8 mouse cellular contexts compared by ENCODE assay signal in genomic region chr13:92530721-92531211, GRCm38 (mm10). TPM values are rescaled to one million over a fixed set of nuclear protein-coding genes. Genes with fewer than 3 reads are reported as not detected.
A peak's percentile ranks its signal among the peaks of the same experiment; 100 is the strongest.
DNase-seq lines count a peak whose midpoint lies in the region; ATAC-seq and TF ChIP-seq lines count a peak whose summit lies in the region.

Zfyve16 (minus strand) TSS chr13:92530868.

- peak; percentile 99 for ATAC-seq in kidney, embryonic 14.5 days (ENCODE audit: low FRiP score, low TSS enrichment)
- peak; percentile 96 for ATAC-seq in limb, embryonic 15.5 days (ENCODE audit: insufficient number of reproducible peaks, low FRiP score, low TSS enrichment, low read depth)

- H3K27me3 ChIP-seq in kidney, embryonic 14.5 days (ENCODE audit: control insufficient read depth, insufficient read depth, low read length) = no peaks in the 10 kb centered on the region
- H3K27me3 ChIP-seq in limb, embryonic 15.5 days = no peaks in the 10 kb centered on the region

- peak within 1 kb of the TSS; percentile 73 for H3K27ac ChIP-seq in bone marrow macrophage, adult 2 months (ENCODE audit: insufficient read depth, low read depth, low read length)
- peak within 1 kb of the TSS; percentile 90 for H3K27ac ChIP-seq in embryonic fibroblast, embryonic 13.5 days (ENCODE audit: insufficient read depth, low read length)
- H3K27ac ChIP-seq in kidney, embryonic 14.5 days (ENCODE audit: low read depth, low read length) = peak within 1 kb of the TSS; percentile 96
- H3K27ac ChIP-seq in limb, embryonic 15.5 days = peak within 1 kb of the TSS; percentile 96

- DNase-seq in A20 (ENCODE audit: low read depth, low spot score) = peak; percentile 97
- DNase-seq in heart, adult 9 months (ENCODE audit: low spot score in 2 of 2) = peak; percentile 97 to 98
- DNase-seq in monocyte, adult 2 months (ENCODE audit: low read depth in 1 of 2, low spot score in 2 of 2) = peak; percentile 85 to 94
- DNase-seq in spleen, postnatal 36 days (ENCODE audit: low spot score in 2 of 2) = peak; percentile 92 to 94

- H3K4me1 ChIP-seq in bone marrow macrophage, adult 2 months (ENCODE audit: control insufficient read depth, insufficient read depth, low read length) = peaks cover 10% of the 10 kb centered on the region
- H3K4me1 ChIP-seq in embryonic fibroblast, embryonic 13.5 days (ENCODE audit: control insufficient read depth, insufficient read depth, low read length) = peaks cover 2% of the 10 kb centered on the region
- 0 out of 2 replicates have a peak, but pooled peaks cover 3% of the 10 kb centered on the region for H3K4me1 ChIP-seq in kidney, embryonic 14.5 days (ENCODE audit: control insufficient read depth, insufficient read depth, low read length)
- H3K4me1 ChIP-seq in limb, embryonic 15.5 days = peaks cover 5% of the 10 kb centered on the region; the same call in 1 of the 2 replicates

- TF ChIP-seq CTCF in bone marrow macrophage, adult 2 months (IDR thresholded peaks at IDR 0.05; ENCODE audit: low read depth, low read length) = no peak
- no peak for TF ChIP-seq CTCF in embryonic fibroblast, embryonic 13.5 days (IDR thresholded peaks at IDR 0.05; ENCODE audit: borderline replicate concordance, insufficient read depth, low read length)

- H3K9me3 ChIP-seq in kidney, embryonic 14.5 days (ENCODE audit: control insufficient read depth, low read length) = no peaks in the 10 kb centered on the region
- no peaks in the 10 kb centered on the region for H3K9me3 ChIP-seq in limb, embryonic 15.5 days

- H3K4me2 ChIP-seq in kidney, embryonic 14.5 days (replicated peaks; ENCODE audit: low read depth, low read length) = peak within 1 kb of the TSS; percentile 57
- peak within 1 kb of the TSS; percentile 55 for H3K4me2 ChIP-seq in limb, embryonic 15.5 days

- peak within 1 kb of the TSS; percentile 66 for H3K4me3 ChIP-seq in bone marrow macrophage, adult 2 months (ENCODE audit: insufficient read depth, low read length)
- peak within 1 kb of the TSS; percentile 68 for H3K4me3 ChIP-seq in embryonic fibroblast, embryonic 13.5 days (ENCODE audit: insufficient read depth, low read length)
- peak within 1 kb of the TSS; percentile 79 for H3K4me3 ChIP-seq in kidney, embryonic 14.5 days (ENCODE audit: low read length)
- peak within 1 kb of the TSS; percentile 80 for H3K4me3 ChIP-seq in limb, embryonic 15.5 days

- H3K9ac ChIP-seq in kidney, embryonic 14.5 days (ENCODE audit: low read depth, low read length) = peak within 1 kb of the TSS; percentile 62
- peak within 1 kb of the TSS; percentile 61 for H3K9ac ChIP-seq in limb, embryonic 15.5 days

- under 1% methylated on average over 45 of the region's 46 CpGs for WGBS in kidney, embryonic 14.5 days
- WGBS in limb, embryonic 15.5 days = under 1% methylated on average over 46 of the region's 46 CpGs

- H3K36me3 ChIP-seq in kidney, embryonic 14.5 days (ENCODE audit: control insufficient read depth, insufficient read depth, low read length) = no peaks in the 10 kb centered on the region; the same call in 1 of the 2 replicates
- H3K36me3 ChIP-seq in limb, embryonic 15.5 days = 0 out of 2 replicates have a peak, but pooled peaks cover 2% of the 10 kb centered on the region

- TF ChIP-seq POLR2A in bone marrow macrophage, adult 2 months (IDR thresholded peaks at IDR 0.05; ENCODE audit: borderline replicate concordance, low read depth, low read length) = 0 out of 2 replicates have a peak, but pooled peaks have one; percentile 1
- peak; percentile 92 for TF ChIP-seq POLR2A in embryonic fibroblast, embryonic 13.5 days (IDR thresholded peaks at IDR 0.05; ENCODE audit: low read depth, low read length)

RNA-seq across cellular contexts. Expression of gene Zfyve16, which starts in this region (rescaled TPM):
- polyA plus RNA-seq in bone marrow macrophage, adult 2 months (2012; ENCODE audit: insufficient read depth, insufficient read length, missing spikeins) = 15.0 and 16.4 TPM in 2 replicates
- polyA plus RNA-seq in embryonic fibroblast, embryonic 13.5 days (2011; ENCODE audit: insufficient read length, low read depth, missing spikeins) = 30.4 and 32.6 TPM in 2 replicates
- polyA plus RNA-seq in kidney, embryonic 14.5 days (2014; fragmentation: Nextera tagmentation; extraction: Ambion mirVana) = 8.7 and 14.7 TPM in 2 replicates
- 10.9 and 11.5 TPM in 2 replicates for polyA plus RNA-seq in limb, embryonic 15.5 days (2015; fragmentation: Nextera tagmentation; extraction: Ambion mirVana)

Comparison
In these comparisons a context has a peak if more than half of its experiments do, and no peak if none do; other contexts are left out.
1. Peak in every context shown above with its lines: DNase-seq, ATAC-seq, H3K4me3 ChIP-seq and H3K27ac ChIP-seq.